Comparison of ENCODE assay signal across 8 mouse cellular contexts in genomic region chr7:4103411-4103810, GRCm38 (mm10). TPM values are rescaled to one million over a fixed set of nuclear protein-coding genes. Genes with fewer than 3 reads are reported as not detected.
DNase-seq lines count a peak whose midpoint lies in the region; TF ChIP-seq lines count a peak whose summit lies in the region.

No protein-coding gene starts in this region.

- TF ChIP-seq POLR2A in CH12.LX (IDR thresholded peaks at IDR 0.05; ENCODE audit: low read depth, low read length) = no peak

- H3K27ac ChIP-seq in CH12.LX (ENCODE audit: insufficient read depth, low read depth) = no peak overlapping the region

- H3K9me3 ChIP-seq in CH12.LX (replicated peaks; ENCODE audit: low read length) = no peaks in the 10 kb centered on the region

- peak; percentile 34 to 48 for DNase-seq in kidney, postnatal 36 days
- no peak for DNase-seq in kidney, adult 18-20 months
- DNase-seq in CH12.LX (ENCODE audit: extremely low read depth) (peak; percentile 58), adipocyte (ENCODE audit: low spot score) (peak; percentile 67)
- peak; percentile 31 for DNase-seq in heart, postnatal 4 days
- DNase-seq in thymus, postnatal 25 days = peak; percentile 14
- no peak for DNase-seq in gastrocnemius, postnatal 10 days
- DNase-seq in urinary bladder, postnatal 14 days (ENCODE audit: low spot score) = no peak

- no peak for TF ChIP-seq EP300 in CH12.LX (IDR thresholded peaks at IDR 0.05; ENCODE audit: low read length)

- no peak overlapping the region for H3K4me3 ChIP-seq in CH12.LX (replicated peaks in 1 of 3; ENCODE audit: low read depth in 2 of 3, low read length in 2 of 3, poor library complexity in 1 of 3)

- no peaks in the 10 kb centered on the region for H3K36me3 ChIP-seq in CH12.LX (replicated peaks in 1 of 2; ENCODE audit: control insufficient read depth in 1 of 2, insufficient read depth in 1 of 2, low read length in 1 of 2)

- dilution Hi-C loops in CH12.LX (cut with MboI; ENCODE audit: extremely low pct_ligation_motif_present, extremely low pct_unique_long_range_greater_than_20kb, low sequenced_read_pairs) = no loop called here

- peaks cover 0 to 7% of the 10 kb centered on the region in 2 experiments; a peak in 2 of 4 replicates for H3K4me1 ChIP-seq in CH12.LX (ENCODE audit: control insufficient read depth in 1 of 2, insufficient read depth in 2 of 2)

- no peak overlapping the region for H3K4me2 ChIP-seq in CH12.LX (ENCODE audit: insufficient read depth, low read depth, poor library complexity, severe bottlenecking)

- peaks cover 1% of the 10 kb centered on the region for H3K27me3 ChIP-seq in CH12.LX (replicated peaks)

- no peaks in the 10 kb centered on the region for H3K79me2 ChIP-seq in CH12.LX (replicated peaks; ENCODE audit: control insufficient read depth, extremely low read depth, insufficient read depth, poor library complexity, severe bottlenecking)

- peak; percentile 35 for TF ChIP-seq RAD21 in CH12.LX (IDR thresholded peaks at IDR 0.05; ENCODE audit: low read depth, low read length)

- in situ Hi-C loops in CH12.LX (cut with MboI; ENCODE audit: low pct_ligation_motif_present, low pct_unique_long_range_greater_than_20kb, low sequenced_read_pairs) = no loop called here

- H3K9ac ChIP-seq in CH12.LX (ENCODE audit: insufficient read depth, low read depth) = no peak overlapping the region

- peak; percentile 68 to 77 for TF ChIP-seq CTCF in CH12.LX (conservative IDR thresholded peaks at IDR 0.05 in 1 of 2, IDR thresholded peaks at IDR 0.05 in 1 of 2; ENCODE audit: low read depth in 2 of 2, low read length in 2 of 2)

TF ChIP-seq in CH12.LX, 34 proteins besides CTCF, POLR2A, EP300 and RAD21:
- no peak for TF ChIP-seq MXI1 (IDR thresholded peaks at IDR 0.05; ENCODE audit: low read depth, low read length)
- no peak for TF ChIP-seq GABPA (IDR thresholded peaks at IDR 0.05; ENCODE audit: insufficient replicate concordance, low read depth, low read length)
- TF ChIP-seq USF1 (IDR thresholded peaks at IDR 0.05; ENCODE audit: low read depth, low read length) = no peak
- TF ChIP-seq ETS1 (conservative IDR thresholded peaks at IDR 0.05; ENCODE audit: low read depth, low read length) = no peak
- TF ChIP-seq ZNF384 (IDR thresholded peaks at IDR 0.05; ENCODE audit: low read depth, low read length) = peak; percentile 97
- TF ChIP-seq IRF4 (IDR thresholded peaks at IDR 0.05; ENCODE audit: low read depth, low read length) = no peak
- TF ChIP-seq SMC3 (IDR thresholded peaks at IDR 0.05; ENCODE audit: low read depth, low read length) = peak; percentile 45; the same call in 1 of the 2 replicates
- TF ChIP-seq SIN3A (IDR thresholded peaks at IDR 0.05; ENCODE audit: low read length) = no peak
TF ChIP-seq in CH12.LX: peak in this region for 2.

RNA-seq across cellular contexts. Expression of gene Ttyh1, which starts 15.8 kb away (rescaled TPM):
- total RNA-seq in CH12.LX (2012; rRNA removed) (0.08 and 0.13 TPM in 2 replicates), CH12.LX (2014; rRNA removed) (not detected in 2 replicates)
- 0.16 and 0.17 TPM in 2 replicates for polyA plus RNA-seq in CH12.LX (2012; ENCODE audit: insufficient read length, low read depth)
- total RNA-seq in heart, postnatal 4 days (2021) = 1 to 10 TPM; 1.1 to 2.1 TPM
- total RNA-seq in gastrocnemius, postnatal 10 days (2021) = 1 to 10 TPM; 4.7 to 5.3 TPM

RNA-seq across cellular contexts. Expression of gene Leng8, which starts 33.4 kb away (rescaled TPM):
- total RNA-seq in CH12.LX (2012; rRNA removed) = 28.6 and 33.5 TPM in 2 replicates
- 17.6 and 23.2 TPM in 2 replicates for total RNA-seq in CH12.LX (2014; rRNA removed)
- polyA plus RNA-seq in CH12.LX (2012; ENCODE audit: insufficient read length, low read depth) = 46.6 and 48.7 TPM in 2 replicates
- total RNA-seq in heart, postnatal 4 days (2021) = 10 to 100 TPM; 63.7 to 77.8 TPM
- total RNA-seq in gastrocnemius, postnatal 10 days (2021) = 10 to 100 TPM; 31.7 to 62.1 TPM

RNA-seq across cellular contexts. Expression of gene Lair1, which starts 40.4 kb away (rescaled TPM):
- total RNA-seq in CH12.LX (2012; rRNA removed) (0.21 and 0.38 TPM in 2 replicates), CH12.LX (2014; rRNA removed) (4.6 TPM in 2 replicates)
- polyA plus RNA-seq in CH12.LX (2012; ENCODE audit: insufficient read length, low read depth) = 3.1 and 4.0 TPM in 2 replicates
- under 1 TPM; 0.54 to 0.55 TPM for total RNA-seq in heart, postnatal 4 days (2021)
- total RNA-seq in gastrocnemius, postnatal 10 days (2021) = under 1 TPM; 0.16 to 0.41 TPM

RNA-seq across cellular contexts. Expression of gene Leng9, which starts 46.8 kb away (rescaled TPM):
- total RNA-seq in CH12.LX (2012; rRNA removed) (1.2 and 1.8 TPM in 2 replicates), CH12.LX (2014; rRNA removed) (0.70 and 1.2 TPM in 2 replicates)
- polyA plus RNA-seq in CH12.LX (2012; ENCODE audit: insufficient read length, low read depth) = 1.1 and 1.3 TPM in 2 replicates
- 1 to 10 TPM; 2.1 to 3.0 TPM for total RNA-seq in heart, postnatal 4 days (2021)
- total RNA-seq in gastrocnemius, postnatal 10 days (2021) = 1 to 10 TPM; 2.3 to 3.2 TPM

Comparison
In these comparisons a context has a peak if more than half of its experiments do, and no peak if none do; other contexts are left out.
1. DNase-seq: peak in kidney, postnatal 36 days (2 of 2), CH12.LX (single experiment), adipocyte (single experiment), heart, postnatal 4 days (single experiment) and thymus, postnatal 25 days (single experiment); none in kidney, adult 18-20 months (single experiment), gastrocnemius, postnatal 10 days (single experiment) and urinary bladder, postnatal 14 days (single experiment).